Mouse (Mus musculus): ENCODE data around the gene Olfr701. TPM values are rescaled to one million over a fixed set of nuclear protein-coding genes. Genes with fewer than 3 reads are reported as not detected.

The Olfr701 gene
- polyA plus RNA-seq (2016; fragmentation: Nextera tagmentation; extraction: Ambion mirVana): not detected in 2 replicates

GRCm38 (mm10) chr7:106813829-106814228, at the start of gene Olfr701:
Gene Olfr701 (plus strand): TSS chr7:106814129.
- Histone ChIP-seq H3K27ac (replicated peaks) (no peak within 1 kb of the TSS), H3K4me2 (replicated peaks) (no peak within 1 kb of the TSS), H3K36me3 (no peaks in the 10 kb centered on the region), H3K4me3 (no peak within 1 kb of the TSS), H3K4me1 (no peaks in the 10 kb centered on the region), H3K9ac (replicated peaks) (no peak within 1 kb of the TSS), H3K9me3 (no peaks in the 10 kb centered on the region), H3K27me3 (no peaks in the 10 kb centered on the region)
- ATAC-seq (ENCODE audit: low FRiP score, low read depth): no peak
- WGBS: 77% methylated on average over 2 of the region's 2 CpGs

- Histone ChIP-seq H3K27ac (replicated peaks) (no peak overlapping the region), H3K27me3 (no peaks in the 10 kb centered on the region), H3K4me1 (no peaks in the 10 kb centered on the region), H3K9me3 (no peaks in the 10 kb centered on the region), H3K4me2 (replicated peaks) (no peak overlapping the region), H3K36me3 (no peaks in the 10 kb centered on the region), H3K4me3 (no peak overlapping the region), H3K9ac (replicated peaks) (no peak overlapping the region)
- ATAC-seq (ENCODE audit: low FRiP score, low read depth): no peak
Observed at GRCm38 (mm10) chr7:106788330-106788729, 25.6 kb upstream of the Olfr701 start.

- WGBS: 95% methylated on average over 1 of the region's 1 CpGs
- Histone ChIP-seq H3K9ac (replicated peaks) (no peak within 1 kb of the TSS), H3K4me1 (no peaks in the 10 kb centered on the region), H3K4me3 (no peak within 1 kb of the TSS), H3K27me3 (no peaks in the 10 kb centered on the region), H3K9me3 (no peaks in the 10 kb centered on the region), H3K27ac (replicated peaks) (no peak within 1 kb of the TSS), H3K4me2 (replicated peaks) (no peak within 1 kb of the TSS), H3K36me3 (no peaks in the 10 kb centered on the region)
- no peak for ATAC-seq (ENCODE audit: low FRiP score, low read depth)
Observed at GRCm38 (mm10) chr7:106793098-106793497, 20.8 kb upstream of the Olfr701 start, which contains the start of gene Olfr699. Gene Olfr699 (minus strand): TSS chr7:106793198.

GRCm38 (mm10) chr7:106808734-106809133, 5.2 kb upstream of the Olfr701 start, which contains the start of gene Olfr700:
Gene Olfr700 (minus strand): TSS chr7:106808834.
- no peak within 1 kb of the TSS for H3K4me2 ChIP-seq (replicated peaks)
- H3K4me3 ChIP-seq: no peak within 1 kb of the TSS
- H3K27me3 ChIP-seq: no peaks in the 10 kb centered on the region
- no peak within 1 kb of the TSS for H3K9ac ChIP-seq (replicated peaks)
- no peaks in the 10 kb centered on the region for H3K36me3 ChIP-seq
- H3K27ac ChIP-seq (replicated peaks): no peak within 1 kb of the TSS
- 86% methylated on average over 1 of the region's 1 CpGs for WGBS
- no peaks in the 10 kb centered on the region for H3K4me1 ChIP-seq
- H3K9me3 ChIP-seq: no peaks in the 10 kb centered on the region
- ATAC-seq (ENCODE audit: low FRiP score, low read depth): no peak

GRCm38 (mm10) chr7:106815775-106816174, 1.8 kb downstream of the Olfr701 start:
- Histone ChIP-seq H3K9ac (replicated peaks) (no peak overlapping the region), H3K36me3 (no peaks in the 10 kb centered on the region), H3K27ac (replicated peaks) (no peak overlapping the region), H3K4me3 (no peak overlapping the region), H3K27me3 (no peaks in the 10 kb centered on the region), H3K4me1 (no peaks in the 10 kb centered on the region), H3K4me2 (replicated peaks) (no peak overlapping the region), H3K9me3 (no peaks in the 10 kb centered on the region)
- no peak for ATAC-seq (ENCODE audit: low FRiP score, low read depth)
- 74% methylated on average over 2 of the region's 2 CpGs for WGBS

- Histone ChIP-seq H3K4me2 (replicated peaks) (no peak overlapping the region), H3K4me3 (no peak overlapping the region), H3K4me1 (no peaks in the 10 kb centered on the region), H3K27me3 (no peaks in the 10 kb centered on the region), H3K36me3 (no peaks in the 10 kb centered on the region), H3K9me3 (no peaks in the 10 kb centered on the region), H3K9ac (replicated peaks) (no peak overlapping the region), H3K27ac (replicated peaks) (no peak overlapping the region)
- ATAC-seq (ENCODE audit: low FRiP score, low read depth): no peak
Observed at GRCm38 (mm10) chr7:106818414-106818813, 4.5 kb downstream of the Olfr701 start.

GRCm38 (mm10) chr7:106833793-106834192, 19.9 kb downstream of the Olfr701 start, which contains the start of gene Olfr702:
Gene Olfr702 (minus strand): TSS chr7:106833893.
- H3K4me1 ChIP-seq: no peaks in the 10 kb centered on the region
- no peaks in the 10 kb centered on the region for H3K9me3 ChIP-seq
- ATAC-seq (ENCODE audit: low FRiP score, low read depth): no peak
- H3K4me3 ChIP-seq: no peak within 1 kb of the TSS
- H3K9ac ChIP-seq (replicated peaks): no peak within 1 kb of the TSS
- no peak within 1 kb of the TSS for H3K27ac ChIP-seq (replicated peaks)
- H3K27me3 ChIP-seq: no peaks in the 10 kb centered on the region
- H3K4me2 ChIP-seq (replicated peaks): no peak within 1 kb of the TSS
- H3K36me3 ChIP-seq: no peaks in the 10 kb centered on the region

GRCm38 (mm10) chr7:106843060-106843459, 29.1 kb downstream of the Olfr701 start, which contains the start of gene Olfr703:
Gene Olfr703 (plus strand): TSS chr7:106843360.
- H3K4me1 ChIP-seq: no peaks in the 10 kb centered on the region
- no peaks in the 10 kb centered on the region for H3K27me3 ChIP-seq
- 80% methylated on average over 2 of the region's 2 CpGs for WGBS
- no peak within 1 kb of the TSS for H3K27ac ChIP-seq (replicated peaks)
- no peak within 1 kb of the TSS for H3K9ac ChIP-seq (replicated peaks)
- no peak within 1 kb of the TSS for H3K4me3 ChIP-seq
- no peaks in the 10 kb centered on the region for H3K9me3 ChIP-seq
- H3K36me3 ChIP-seq: no peaks in the 10 kb centered on the region
- H3K4me2 ChIP-seq (replicated peaks): no peak within 1 kb of the TSS
- no peak for ATAC-seq (ENCODE audit: low FRiP score, low read depth)

- Histone ChIP-seq H3K36me3 (no peaks in the 10 kb centered on the region), H3K9ac (replicated peaks) (no peak within 1 kb of the TSS), H3K4me1 (no peaks in the 10 kb centered on the region), H3K4me2 (replicated peaks) (no peak within 1 kb of the TSS), H3K9me3 (no peaks in the 10 kb centered on the region), H3K4me3 (no peak within 1 kb of the TSS), H3K27me3 (no peaks in the 10 kb centered on the region), H3K27ac (replicated peaks) (no peak within 1 kb of the TSS)
- no peak for ATAC-seq (ENCODE audit: low FRiP score, low read depth)
Observed at GRCm38 (mm10) chr7:106862885-106863284, 49.0 kb downstream of the Olfr701 start, which contains the start of gene Olfr704. Gene Olfr704 (plus strand): TSS chr7:106863185.

Other genes with a start within 250 kb of the Olfr701 start
- gene Olfr693, start 133.5 kb upstream of the Olfr701 start, polyA plus RNA-seq (2016; fragmentation: Nextera tagmentation; extraction: Ambion mirVana): not detected in 2 replicates
- not detected in 2 replicates for gene Olfr694, start 122.3 kb upstream of the Olfr701 start, polyA plus RNA-seq (2016; fragmentation: Nextera tagmentation; extraction: Ambion mirVana)
- gene Olfr695, start 97.7 kb upstream of the Olfr701 start, polyA plus RNA-seq (2016; fragmentation: Nextera tagmentation; extraction: Ambion mirVana): not detected in 2 replicates
- gene Olfr697, start 71.7 kb upstream of the Olfr701 start, polyA plus RNA-seq (2016; fragmentation: Nextera tagmentation; extraction: Ambion mirVana): not detected in 2 replicates
- gene Olfr698, start 58.7 kb upstream of the Olfr701 start, polyA plus RNA-seq (2016; fragmentation: Nextera tagmentation; extraction: Ambion mirVana): not detected in 2 replicates
- gene Olfr699, start 20.9 kb upstream of the Olfr701 start, polyA plus RNA-seq (2016; fragmentation: Nextera tagmentation; extraction: Ambion mirVana): not detected in 2 replicates
- not detected in 2 replicates for gene Olfr700, start 5.3 kb upstream of the Olfr701 start, polyA plus RNA-seq (2016; fragmentation: Nextera tagmentation; extraction: Ambion mirVana)
- not detected in 2 replicates for gene Olfr702, start 19.8 kb downstream of the Olfr701 start, polyA plus RNA-seq (2016; fragmentation: Nextera tagmentation; extraction: Ambion mirVana)
- not detected in 2 replicates for gene Olfr703, start 29.2 kb downstream of the Olfr701 start, polyA plus RNA-seq (2016; fragmentation: Nextera tagmentation; extraction: Ambion mirVana)
- gene Olfr704, start 49.1 kb downstream of the Olfr701 start, polyA plus RNA-seq (2016; fragmentation: Nextera tagmentation; extraction: Ambion mirVana): not detected in 2 replicates
- gene Olfr705, start 62.8 kb downstream of the Olfr701 start, polyA plus RNA-seq (2016; fragmentation: Nextera tagmentation; extraction: Ambion mirVana): not detected in 2 replicates
- not detected in 2 replicates for gene Olfr706, start 74.0 kb downstream of the Olfr701 start, polyA plus RNA-seq (2016; fragmentation: Nextera tagmentation; extraction: Ambion mirVana)
- gene Olfr707, start 87.1 kb downstream of the Olfr701 start, polyA plus RNA-seq (2016; fragmentation: Nextera tagmentation; extraction: Ambion mirVana): not detected in 2 replicates
- gene Olfr1532-ps1, start 93.9 kb downstream of the Olfr701 start, polyA plus RNA-seq (2016; fragmentation: Nextera tagmentation; extraction: Ambion mirVana): not detected in 2 replicates
- gene Olfr709-ps1, start 118.1 kb downstream of the Olfr701 start, polyA plus RNA-seq (2016; fragmentation: Nextera tagmentation; extraction: Ambion mirVana): not detected in 2 replicates
- gene Olfr710, start 134.2 kb downstream of the Olfr701 start, polyA plus RNA-seq (2016; fragmentation: Nextera tagmentation; extraction: Ambion mirVana): not detected in 2 replicates
- not detected in 2 replicates for gene Olfr6, start 149.8 kb downstream of the Olfr701 start, polyA plus RNA-seq (2016; fragmentation: Nextera tagmentation; extraction: Ambion mirVana)
- gene Olfr711, start 161.3 kb downstream of the Olfr701 start, polyA plus RNA-seq (2016; fragmentation: Nextera tagmentation; extraction: Ambion mirVana): not detected in 2 replicates
- gene Olfr2, start 191.9 kb downstream of the Olfr701 start, polyA plus RNA-seq (2016; fragmentation: Nextera tagmentation; extraction: Ambion mirVana): not detected in 2 replicates
- not detected in 2 replicates for gene Olfr713, start 217.0 kb downstream of the Olfr701 start, polyA plus RNA-seq (2016; fragmentation: Nextera tagmentation; extraction: Ambion mirVana)

All from midbrain, embryonic 12.5 days (tissue).